Mouse (Mus musculus): Measurements from ENCODE around the gene Abhd11. TPM values are rescaled to one million over a fixed set of nuclear protein-coding genes. Genes with fewer than 3 reads are reported as not detected.

Gene Abhd11
- polyA plus RNA-seq, 1 experiment from 2014 or later = 50.7 TPM

Other genes with a start within 250 kb of the Abhd11 start
- gene Tmem270, start 102.4 kb upstream of the Abhd11 start, polyA plus RNA-seq (2015; fragmentation: Nextera tagmentation; extraction: Ambion mirVana) = not detected in 2 replicates
- 0.26 and 0.35 TPM in 2 replicates for gene Cldn13, start 93.6 kb upstream of the Abhd11 start, polyA plus RNA-seq (2015; fragmentation: Nextera tagmentation; extraction: Ambion mirVana)
- gene Mettl27, start 76.8 kb upstream of the Abhd11 start, polyA plus RNA-seq (2015; fragmentation: Nextera tagmentation; extraction: Ambion mirVana) = 7.5 and 7.7 TPM in 2 replicates
- gene Cldn4, start 62.2 kb upstream of the Abhd11 start, polyA plus RNA-seq (2015; fragmentation: Nextera tagmentation; extraction: Ambion mirVana) = not detected in 2 replicates
- 1.7 and 1.8 TPM in 2 replicates for gene Cldn3, start 22.9 kb upstream of the Abhd11 start, polyA plus RNA-seq (2015; fragmentation: Nextera tagmentation; extraction: Ambion mirVana)
- 63.4 and 69.7 TPM in 2 replicates for gene Stx1a, start 14.3 kb downstream of the Abhd11 start, polyA plus RNA-seq (2015; fragmentation: Nextera tagmentation; extraction: Ambion mirVana)
- gene Dnajc30, start 55.0 kb downstream of the Abhd11 start, polyA plus RNA-seq (2015; fragmentation: Nextera tagmentation; extraction: Ambion mirVana) = 40.4 and 41.3 TPM in 2 replicates
- 89.8 and 103 TPM in 2 replicates for gene Bud23, start 55.8 kb downstream of the Abhd11 start, polyA plus RNA-seq (2015; fragmentation: Nextera tagmentation; extraction: Ambion mirVana)
- 24.0 and 32.1 TPM in 2 replicates for gene Vps37d, start 69.1 kb downstream of the Abhd11 start, polyA plus RNA-seq (2015; fragmentation: Nextera tagmentation; extraction: Ambion mirVana)
- 1.2 and 1.6 TPM in 2 replicates for gene Mlxipl, start 80.7 kb downstream of the Abhd11 start, polyA plus RNA-seq (2015; fragmentation: Nextera tagmentation; extraction: Ambion mirVana)
- 13.7 and 14.3 TPM in 2 replicates for gene Tbl2, start 140.5 kb downstream of the Abhd11 start, polyA plus RNA-seq (2015; fragmentation: Nextera tagmentation; extraction: Ambion mirVana)
- gene Bcl7b, start 159.1 kb downstream of the Abhd11 start, polyA plus RNA-seq (2015; fragmentation: Nextera tagmentation; extraction: Ambion mirVana) = 49.6 and 51.2 TPM in 2 replicates
- 40.0 and 44.3 TPM in 2 replicates for gene Baz1b, start 178.1 kb downstream of the Abhd11 start, polyA plus RNA-seq (2015; fragmentation: Nextera tagmentation; extraction: Ambion mirVana)
- 11.3 and 12.2 TPM in 2 replicates for gene Fzd9, start 242.1 kb downstream of the Abhd11 start, polyA plus RNA-seq (2015; fragmentation: Nextera tagmentation; extraction: Ambion mirVana)

All from midbrain, embryonic 13.5 days (tissue).